Mouse (Mus musculus): Measurements from ENCODE around the gene Hist2h2aa1.

DNA sequence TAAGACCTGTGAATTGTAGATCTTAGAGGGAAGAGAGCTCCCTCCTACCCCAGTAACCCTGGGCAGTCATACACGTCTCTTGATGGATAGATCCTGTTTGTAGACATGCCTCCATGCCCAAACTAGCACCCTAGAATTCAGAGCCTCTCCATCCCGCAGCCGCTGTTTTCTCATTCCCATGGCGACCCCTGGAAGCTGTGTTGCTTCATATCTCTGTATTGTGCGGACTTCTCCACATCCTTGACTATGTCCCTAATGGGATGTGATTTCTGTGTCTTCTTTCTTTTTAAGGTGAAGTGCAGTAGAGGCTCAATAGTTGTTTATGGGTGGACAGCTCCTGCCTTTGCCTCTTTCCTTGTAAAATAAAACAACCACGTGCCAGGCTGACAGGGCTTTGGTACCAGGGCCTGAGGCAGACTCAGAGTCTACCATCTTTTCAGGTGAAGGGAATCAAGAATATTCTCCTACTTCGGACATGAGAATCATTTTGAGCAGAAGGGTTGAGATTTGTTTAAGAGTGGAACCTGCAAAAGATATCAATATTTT is 19.2 kb downstream of the Hist2h2aa1 start:
- TF ChIP-seq GATA1 (IDR thresholded peaks at IDR 0.05; ENCODE audit: borderline replicate concordance, low read length) (no peak), FLI1 (IDR thresholded peaks at IDR 0.05; ENCODE audit: low read length) (no peak)

Data from megakaryocyte, embryonic 14.5 days (primary cell).